Mouse (Mus musculus) thymus, adult 2 months (tissue): ENCODE measurements around the gene Slc8a1.

Source experiments
- CTCF ChIP-seq: fragments of 200-500 bp; IDR thresholded peaks from 2 replicates; pipeline ENCODE4 v1.5.1; 2012; ENCODE audit warnings: mild to moderate bottlenecking, control low read depth, low read length, moderate library complexity, borderline replicate concordance; ENCODE audit not compliant: control insufficient read depth, poor library complexity, insufficient read depth; ENCODE audit errors: extremely low read depth
- POLR2A ChIP-seq: fragments of 200-500 bp; IDR thresholded peaks from 2 replicates; pipeline ENCODE4 v1.6.1; 2012; ENCODE audit warnings: mild to moderate bottlenecking, low read length, control low read depth, moderate library complexity; ENCODE audit not compliant: control insufficient read depth, poor library complexity, insufficient read depth; ENCODE audit errors: extremely low read depth

DNA sequence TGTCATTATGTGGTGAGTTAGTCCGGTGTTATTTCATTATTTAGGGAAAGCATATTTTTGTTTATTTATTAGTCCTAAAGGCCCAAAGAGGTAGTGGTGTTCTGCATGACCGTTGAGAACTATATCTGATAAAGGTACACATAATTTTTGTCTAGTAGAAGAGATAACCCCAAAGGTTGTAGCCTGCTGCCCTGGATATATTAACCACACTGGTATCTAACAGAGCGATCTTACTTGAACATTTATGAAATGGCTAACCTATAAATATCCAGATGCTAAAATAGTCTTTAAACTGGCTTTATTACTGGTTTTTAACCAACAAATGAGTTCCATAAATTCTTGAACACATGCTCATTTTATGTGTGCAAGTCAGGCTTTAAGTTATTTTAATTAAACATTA is 161.3 kb downstream of the Slc8a1 start:
- no peak for TF ChIP-seq CTCF
- TF ChIP-seq POLR2A = no peak
